Mouse (Mus musculus): Measurements from ENCODE around the gene C1qa. TPM values are rescaled to one million over a fixed set of nuclear protein-coding genes. Genes with fewer than 3 reads are reported as not detected.

C1qa gene
- polyA plus RNA-seq, 2 experiments: 27.9 to 40.1 TPM

DNA sequence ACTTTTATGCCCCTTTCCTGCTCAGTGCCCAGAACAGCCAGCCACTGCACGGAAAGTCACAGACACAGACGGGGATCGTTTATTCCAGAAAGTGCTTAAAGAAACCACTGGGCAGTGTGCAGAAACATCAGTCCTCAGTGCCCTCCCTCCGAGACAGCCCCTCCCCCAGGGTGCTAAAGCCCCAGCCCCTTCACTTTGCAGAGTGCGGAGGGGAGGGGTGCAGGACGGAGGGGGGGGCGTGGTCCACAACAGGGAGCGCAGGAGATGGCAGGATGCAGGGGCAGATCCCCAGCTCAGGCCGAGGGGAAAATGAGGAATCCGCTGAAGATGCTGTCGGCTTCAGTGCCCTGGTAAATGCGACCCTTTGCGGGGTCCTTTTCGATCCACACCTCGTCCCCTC lies 2.7 kb downstream of the C1qa start:
- H3K9me3 ChIP-seq (ENCODE audit: control insufficient read depth, low read length): no peaks in the 10 kb centered on the region
- H3K27ac ChIP-seq (replicated peaks; ENCODE audit: low read depth, low read length): no peak overlapping the region
- WGBS: 5% methylated on average over 12 of the region's 15 CpGs
- peak overlapping the region; percentile 28; the same call in 1 of the 2 replicates for H3K9ac ChIP-seq (ENCODE audit: low read depth, low read length, severe bottlenecking)
- H3K27me3 ChIP-seq (ENCODE audit: control insufficient read depth, insufficient read depth, low read length): peaks cover 26% of the 10 kb centered on the region; the same call in 1 of the 2 replicates
- no peaks in the 10 kb centered on the region for H3K36me3 ChIP-seq (ENCODE audit: control insufficient read depth, insufficient read depth, low read length)
- ATAC-seq (ENCODE audit: low FRiP score, low read depth) (no peak), DNase-seq (ENCODE audit: low spot score) (no peak)
- no peaks in the 10 kb centered on the region for H3K4me1 ChIP-seq (ENCODE audit: control insufficient read depth, insufficient read depth, low read length)
- no peak for TF ChIP-seq POLR2A (IDR thresholded peaks at IDR 0.05; ENCODE audit: borderline replicate concordance, extremely low read depth, insufficient read depth, insufficient read length)
- no peak overlapping the region for H3K4me2 ChIP-seq (replicated peaks; ENCODE audit: low read depth, low read length, severe bottlenecking)
- no peak overlapping the region for H3K4me3 ChIP-seq (replicated peaks; ENCODE audit: low read length)

DNA sequence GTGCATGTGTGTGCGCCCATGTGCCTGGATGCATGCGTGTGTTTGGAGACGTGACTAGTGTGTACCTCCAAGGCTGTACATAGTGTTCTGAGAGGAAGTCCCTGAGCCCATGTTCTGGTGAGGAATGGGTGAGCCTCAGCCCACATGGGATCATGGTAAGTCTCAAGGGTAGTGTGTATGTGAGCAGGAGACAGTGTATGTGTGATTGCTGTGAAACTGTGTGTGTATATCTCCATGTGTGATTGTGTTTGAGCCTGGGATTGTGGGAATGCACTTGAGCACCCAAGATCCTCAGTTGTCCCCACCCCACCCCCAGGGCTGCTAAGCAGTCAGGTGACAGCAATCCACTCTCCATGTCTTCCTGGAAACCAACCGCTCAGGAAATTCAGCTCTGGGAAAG lies 3.8 kb downstream of the C1qa start:
- ATAC-seq (ENCODE audit: low FRiP score, low read depth): no peak
- Histone ChIP-seq H3K9ac (ENCODE audit: low read depth, low read length, severe bottlenecking) (no peak overlapping the region), H3K27me3 (ENCODE audit: control insufficient read depth, insufficient read depth, low read length) (peaks cover 26% of the 10 kb centered on the region; the same call in 1 of the 2 replicates), H3K27ac (replicated peaks; ENCODE audit: low read depth, low read length) (no peak overlapping the region), H3K4me3 (replicated peaks; ENCODE audit: low read length) (no peak overlapping the region), H3K9me3 (ENCODE audit: control insufficient read depth, low read length) (no peaks in the 10 kb centered on the region), H3K4me2 (replicated peaks; ENCODE audit: low read depth, low read length, severe bottlenecking) (no peak overlapping the region), H3K4me1 (ENCODE audit: control insufficient read depth, insufficient read depth, low read length) (no peaks in the 10 kb centered on the region), H3K36me3 (ENCODE audit: control insufficient read depth, insufficient read depth, low read length) (no peaks in the 10 kb centered on the region)
- TF ChIP-seq POLR2A (IDR thresholded peaks at IDR 0.05; ENCODE audit: borderline replicate concordance, extremely low read depth, insufficient read depth, insufficient read length): no peak
- no peak for DNase-seq (ENCODE audit: low spot score)
- WGBS: 65% methylated on average over 4 of the region's 4 CpGs

DNA sequence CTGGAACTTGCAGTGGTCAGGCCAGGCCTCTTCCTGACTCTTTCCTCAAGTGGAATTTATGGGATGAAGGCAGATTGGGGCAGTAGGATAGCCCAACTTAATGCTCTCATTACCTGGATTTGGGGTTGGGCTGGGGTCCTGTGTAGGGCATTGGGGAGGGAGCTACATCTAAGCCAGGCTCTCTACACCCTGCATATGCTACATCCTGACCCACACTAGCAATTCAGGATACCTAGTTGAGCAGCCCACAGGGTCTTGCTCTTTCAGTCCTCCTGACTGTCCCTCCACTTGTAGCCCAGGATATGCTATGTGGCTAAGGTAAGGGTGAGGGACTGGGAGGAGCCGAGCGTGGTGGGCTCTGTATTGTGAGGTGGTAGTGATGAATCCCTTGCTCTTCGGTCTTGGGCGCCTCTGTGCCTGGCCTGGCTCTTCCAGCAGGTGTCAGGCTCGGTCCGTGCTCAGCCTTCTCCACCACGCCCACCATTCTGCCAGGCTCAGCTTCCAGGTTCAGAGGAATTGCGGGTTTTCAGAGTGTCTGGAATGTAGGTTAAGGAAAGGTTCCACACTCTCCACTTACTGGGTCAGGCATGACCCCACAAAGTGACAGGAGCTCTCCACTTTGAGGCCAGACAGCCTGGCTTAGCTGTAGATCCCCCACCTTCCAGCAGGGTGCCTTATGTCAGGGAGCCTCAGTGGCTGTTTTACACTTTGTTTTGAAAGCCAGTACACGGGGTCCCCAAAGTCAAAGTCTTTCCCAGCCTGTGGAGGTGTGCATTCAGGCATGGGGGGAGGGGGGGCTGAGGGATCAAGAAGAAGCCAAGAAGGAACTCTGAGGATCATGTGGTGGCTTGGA lies 4.7 kb downstream of the C1qa start:
- no peak for DNase-seq (ENCODE audit: low spot score)

DNA sequence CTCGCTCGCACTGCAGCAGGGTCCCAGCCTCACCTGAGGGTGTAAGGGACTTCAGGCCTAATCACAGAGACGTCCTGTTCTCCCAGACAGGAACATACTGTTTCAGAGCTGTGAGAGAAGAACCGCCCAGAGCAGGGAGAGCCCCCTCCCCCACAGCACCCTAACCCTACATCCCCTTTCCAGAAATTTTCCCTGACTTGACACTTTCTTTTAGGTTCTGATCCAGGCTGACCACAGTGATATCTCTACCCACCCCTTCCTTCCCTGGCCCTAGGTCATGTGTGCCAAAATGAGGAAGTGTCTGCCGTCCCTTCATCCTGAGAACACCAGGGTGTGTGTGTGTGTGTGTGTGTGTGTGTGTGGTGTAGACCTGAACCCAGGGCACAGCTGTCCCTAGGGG lies 5.8 kb downstream of the C1qa start, which contains the start of gene C1qc:
C1qc (minus strand) TSS at position 255 of the 400 bp plus-strand sequence.
- no peak within 1 kb of the TSS for H3K4me3 ChIP-seq (replicated peaks; ENCODE audit: low read length)
- H3K4me2 ChIP-seq (replicated peaks; ENCODE audit: low read depth, low read length, severe bottlenecking): no peak within 1 kb of the TSS
- no peak within 1 kb of the TSS for H3K9ac ChIP-seq (ENCODE audit: low read depth, low read length, severe bottlenecking)
- no peaks in the 10 kb centered on the region for H3K4me1 ChIP-seq (ENCODE audit: control insufficient read depth, insufficient read depth, low read length)
- H3K27me3 ChIP-seq (ENCODE audit: control insufficient read depth, insufficient read depth, low read length): peaks cover 26% of the 10 kb centered on the region; the same call in 1 of the 2 replicates
- DNase-seq (ENCODE audit: low spot score) (no peak), ATAC-seq (ENCODE audit: low FRiP score, low read depth) (no peak)
- no peak within 1 kb of the TSS for H3K27ac ChIP-seq (replicated peaks; ENCODE audit: low read depth, low read length)
- H3K36me3 ChIP-seq (ENCODE audit: control insufficient read depth, insufficient read depth, low read length): no peaks in the 10 kb centered on the region
- 59% methylated on average over 5 of the region's 5 CpGs for WGBS
- no peaks in the 10 kb centered on the region for H3K9me3 ChIP-seq (ENCODE audit: control insufficient read depth, low read length)
- no peak for TF ChIP-seq POLR2A (IDR thresholded peaks at IDR 0.05; ENCODE audit: borderline replicate concordance, extremely low read depth, insufficient read depth, insufficient read length)

More for the DNA sequence above, 4.7 kb downstream of the C1qa start:
- Histone ChIP-seq H3K4me2 (replicated peaks; ENCODE audit: low read depth, low read length, severe bottlenecking) (no peak overlapping the region), H3K4me1 (ENCODE audit: control insufficient read depth, insufficient read depth, low read length) (no peaks in the 10 kb centered on the region), H3K27ac (replicated peaks; ENCODE audit: low read depth, low read length) (no peak overlapping the region), H3K9ac (ENCODE audit: low read depth, low read length, severe bottlenecking) (no peak overlapping the region), H3K9me3 (ENCODE audit: control insufficient read depth, low read length) (no peaks in the 10 kb centered on the region), H3K36me3 (ENCODE audit: control insufficient read depth, insufficient read depth, low read length) (no peaks in the 10 kb centered on the region), H3K27me3 (ENCODE audit: control insufficient read depth, insufficient read depth, low read length) (peaks cover 26% of the 10 kb centered on the region; the same call in 1 of the 2 replicates), H3K4me3 (replicated peaks; ENCODE audit: low read length) (no peak overlapping the region)
- 8% methylated on average over 9 of the region's 9 CpGs for WGBS
- no peak for ATAC-seq (ENCODE audit: low FRiP score, low read depth)
- TF ChIP-seq POLR2A (IDR thresholded peaks at IDR 0.05; ENCODE audit: borderline replicate concordance, extremely low read depth, insufficient read depth, insufficient read length): no peak

DNA sequence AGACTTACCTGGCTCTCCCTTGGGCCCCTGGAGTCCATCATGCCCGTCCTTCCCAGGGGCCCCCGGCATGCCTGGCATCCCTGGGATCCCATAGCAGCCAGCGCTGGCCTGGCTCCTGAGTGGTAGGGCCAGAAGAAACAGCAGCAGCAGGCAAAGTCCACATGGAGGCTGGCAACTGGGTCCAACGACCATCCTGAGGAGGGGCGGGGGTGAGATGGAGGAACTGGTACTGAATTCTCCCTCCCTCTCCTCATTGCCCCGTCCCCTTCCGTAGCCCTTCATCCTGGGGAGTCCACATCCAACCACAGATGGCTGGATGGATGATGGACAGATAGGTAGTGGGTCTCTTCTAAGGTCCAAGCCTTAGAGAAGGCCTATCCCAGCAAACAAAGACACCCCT lies 6.2 kb downstream of the C1qa start:
- no peak for TF ChIP-seq POLR2A (IDR thresholded peaks at IDR 0.05; ENCODE audit: borderline replicate concordance, extremely low read depth, insufficient read depth, insufficient read length)
- Histone ChIP-seq H3K4me3 (replicated peaks; ENCODE audit: low read length) (no peak overlapping the region), H3K4me1 (ENCODE audit: control insufficient read depth, insufficient read depth, low read length) (no peaks in the 10 kb centered on the region), H3K27me3 (ENCODE audit: control insufficient read depth, insufficient read depth, low read length) (peaks cover 26% of the 10 kb centered on the region; the same call in 1 of the 2 replicates), H3K36me3 (ENCODE audit: control insufficient read depth, insufficient read depth, low read length) (no peaks in the 10 kb centered on the region), H3K4me2 (replicated peaks; ENCODE audit: low read depth, low read length, severe bottlenecking) (no peak overlapping the region), H3K27ac (replicated peaks; ENCODE audit: low read depth, low read length) (no peak overlapping the region), H3K9me3 (ENCODE audit: control insufficient read depth, low read length) (no peaks in the 10 kb centered on the region), H3K9ac (ENCODE audit: low read depth, low read length, severe bottlenecking) (no peak overlapping the region)
- DNase-seq (ENCODE audit: low spot score) (no peak), ATAC-seq (ENCODE audit: low FRiP score, low read depth) (no peak)
- 50% methylated on average over 5 of the region's 7 CpGs for WGBS

All from limb, embryonic 14.5 days (tissue).